Mouse (Mus musculus): Measurements from ENCODE around the gene Acad9. TPM values are rescaled to one million over a fixed set of nuclear protein-coding genes. Genes with fewer than 3 reads are reported as not detected.

Gene Acad9
- polyA plus RNA-seq, 1 experiment from 2014 or later: 85.4 TPM

GRCm38 (mm10) chr3:36060096-36060850 is 5.5 kb upstream of the Acad9 start:
- H3K4me1 ChIP-seq (ENCODE audit: control insufficient read depth, insufficient read depth, low read length): no peaks in the 10 kb centered on the region
- H3K27ac ChIP-seq (ENCODE audit: low read depth, low read length): no peak overlapping the region
- 33% methylated on average over 8 of the region's 8 CpGs for WGBS
- H3K4me3 ChIP-seq (ENCODE audit: low read length): no peak overlapping the region
- H3K9ac ChIP-seq (ENCODE audit: low read depth, low read length): no peak overlapping the region
- peak; percentile 39; the same call in 1 of the 2 replicates for ATAC-seq (ENCODE audit: low FRiP score, low TSS enrichment)
- H3K4me2 ChIP-seq (replicated peaks; ENCODE audit: low read depth, low read length): no peak overlapping the region
- H3K36me3 ChIP-seq (ENCODE audit: control insufficient read depth, insufficient read depth, low read length): no peaks in the 10 kb centered on the region
- peaks cover 3% of the 10 kb centered on the region; the same call in 1 of the 2 replicates for H3K27me3 ChIP-seq (ENCODE audit: control insufficient read depth, insufficient read depth, low read length)
- no peaks in the 10 kb centered on the region for H3K9me3 ChIP-seq (ENCODE audit: control insufficient read depth, low read length)

- no peak overlapping the region for H3K9ac ChIP-seq (ENCODE audit: low read depth, low read length)
- no peak overlapping the region for H3K4me3 ChIP-seq (ENCODE audit: low read length)
- H3K36me3 ChIP-seq (ENCODE audit: control insufficient read depth, insufficient read depth, low read length): no peaks in the 10 kb centered on the region; the same call in 1 of the 2 replicates
- no peaks in the 10 kb centered on the region for H3K9me3 ChIP-seq (ENCODE audit: control insufficient read depth, low read length)
- peaks cover 3% of the 10 kb centered on the region; the same call in 1 of the 2 replicates for H3K27me3 ChIP-seq (ENCODE audit: control insufficient read depth, insufficient read depth, low read length)
- H3K4me1 ChIP-seq (ENCODE audit: control insufficient read depth, insufficient read depth, low read length): peaks cover 9% of the 10 kb centered on the region; the same call in 1 of the 2 replicates
- no peak overlapping the region for H3K4me2 ChIP-seq (replicated peaks; ENCODE audit: low read depth, low read length)
- H3K27ac ChIP-seq (ENCODE audit: low read depth, low read length): no peak overlapping the region
- ATAC-seq (ENCODE audit: low FRiP score, low TSS enrichment): no peak
- 90% methylated on average over 1 of the region's 1 CpGs for WGBS
Measured at GRCm38 (mm10) chr3:36064592-36065061, 1.2 kb upstream of the Acad9 start.

GRCm38 (mm10) chr3:36065166-36065565 is 613 bp upstream of the Acad9 start:
- H3K4me2 ChIP-seq (replicated peaks; ENCODE audit: low read depth, low read length): peak overlapping the region; percentile 54

GRCm38 (mm10) chr3:36067731-36068130 is 2.0 kb downstream of the Acad9 start:
- H3K9me3 ChIP-seq (ENCODE audit: control insufficient read depth, low read length): no peaks in the 10 kb centered on the region
- H3K36me3 ChIP-seq (ENCODE audit: control insufficient read depth, insufficient read depth, low read length): peaks cover 16% of the 10 kb centered on the region; the same call in 1 of the 2 replicates
- 92% methylated on average over 6 of the region's 6 CpGs for WGBS
- peaks cover 9% of the 10 kb centered on the region; the same call in 1 of the 2 replicates for H3K4me1 ChIP-seq (ENCODE audit: control insufficient read depth, insufficient read depth, low read length)
- ATAC-seq (ENCODE audit: low FRiP score, low TSS enrichment): no peak
- H3K4me3 ChIP-seq (ENCODE audit: low read length): no peak overlapping the region
- no peak overlapping the region for H3K27ac ChIP-seq (ENCODE audit: low read depth, low read length)
- H3K4me2 ChIP-seq (replicated peaks; ENCODE audit: low read depth, low read length): no peak overlapping the region
- no peak overlapping the region for H3K9ac ChIP-seq (ENCODE audit: low read depth, low read length)
- H3K27me3 ChIP-seq (ENCODE audit: control insufficient read depth, insufficient read depth, low read length): no peaks in the 10 kb centered on the region; the same call in 1 of the 2 replicates

More at GRCm38 (mm10) chr3:36065166-36065565, 613 bp upstream of the Acad9 start:
- peaks cover 3% of the 10 kb centered on the region; the same call in 1 of the 2 replicates for H3K36me3 ChIP-seq (ENCODE audit: control insufficient read depth, insufficient read depth, low read length)
- H3K4me3 ChIP-seq (ENCODE audit: low read length): peak overlapping the region; percentile 73
- H3K9ac ChIP-seq (ENCODE audit: low read depth, low read length): no peak overlapping the region
- 96% methylated on average over 2 of the region's 2 CpGs for WGBS
- peaks cover 9% of the 10 kb centered on the region; the same call in 1 of the 2 replicates for H3K4me1 ChIP-seq (ENCODE audit: control insufficient read depth, insufficient read depth, low read length)
- no peak overlapping the region for H3K27ac ChIP-seq (ENCODE audit: low read depth, low read length)
- H3K9me3 ChIP-seq (ENCODE audit: control insufficient read depth, low read length): no peaks in the 10 kb centered on the region
- ATAC-seq (ENCODE audit: low FRiP score, low TSS enrichment): no peak
- H3K27me3 ChIP-seq (ENCODE audit: control insufficient read depth, insufficient read depth, low read length): peaks cover 3% of the 10 kb centered on the region; the same call in 1 of the 2 replicates

- no peak overlapping the region for H3K4me3 ChIP-seq (ENCODE audit: low read length)
- peaks cover 33% of the 10 kb centered on the region for H3K36me3 ChIP-seq (ENCODE audit: control insufficient read depth, insufficient read depth, low read length)
- no peak overlapping the region for H3K9ac ChIP-seq (ENCODE audit: low read depth, low read length)
- no peaks in the 10 kb centered on the region for H3K9me3 ChIP-seq (ENCODE audit: control insufficient read depth, low read length)
- 97% methylated on average over 4 of the region's 4 CpGs for WGBS
- no peak overlapping the region for H3K4me2 ChIP-seq (replicated peaks; ENCODE audit: low read depth, low read length)
- H3K27me3 ChIP-seq (ENCODE audit: control insufficient read depth, insufficient read depth, low read length): no peaks in the 10 kb centered on the region
- H3K27ac ChIP-seq (ENCODE audit: low read depth, low read length): no peak overlapping the region
- peaks cover 9% of the 10 kb centered on the region; the same call in 1 of the 2 replicates for H3K4me1 ChIP-seq (ENCODE audit: control insufficient read depth, insufficient read depth, low read length)
- no peak for ATAC-seq (ENCODE audit: low FRiP score, low TSS enrichment)
Measured at GRCm38 (mm10) chr3:36070436-36070835, 4.7 kb downstream of the Acad9 start.

GRCm38 (mm10) chr3:36071047-36071446 is 5.3 kb downstream of the Acad9 start:
- Histone ChIP-seq H3K36me3 (ENCODE audit: control insufficient read depth, insufficient read depth, low read length) (peaks cover 39% of the 10 kb centered on the region), H3K4me2 (replicated peaks; ENCODE audit: low read depth, low read length) (no peak overlapping the region), H3K4me1 (ENCODE audit: control insufficient read depth, insufficient read depth, low read length) (peaks cover 9% of the 10 kb centered on the region; the same call in 1 of the 2 replicates), H3K27ac (ENCODE audit: low read depth, low read length) (no peak overlapping the region), H3K4me3 (ENCODE audit: low read length) (no peak overlapping the region), H3K27me3 (ENCODE audit: control insufficient read depth, insufficient read depth, low read length) (no peaks in the 10 kb centered on the region), H3K9me3 (ENCODE audit: control insufficient read depth, low read length) (no peaks in the 10 kb centered on the region), H3K9ac (ENCODE audit: low read depth, low read length) (no peak overlapping the region)
- no peak for ATAC-seq (ENCODE audit: low FRiP score, low TSS enrichment)
- 96% methylated on average over 5 of the region's 5 CpGs for WGBS

GRCm38 (mm10) chr3:36074231-36074630 is 8.5 kb downstream of the Acad9 start:
- WGBS: 95% methylated on average over 6 of the region's 6 CpGs

GRCm38 (mm10) chr3:36075466-36075865 is 9.7 kb downstream of the Acad9 start:
- Histone ChIP-seq H3K4me3 (ENCODE audit: low read length) (no peak overlapping the region), H3K4me1 (ENCODE audit: control insufficient read depth, insufficient read depth, low read length) (no peaks in the 10 kb centered on the region), H3K9ac (ENCODE audit: low read depth, low read length) (no peak overlapping the region), H3K27me3 (ENCODE audit: control insufficient read depth, insufficient read depth, low read length) (no peaks in the 10 kb centered on the region), H3K36me3 (ENCODE audit: control insufficient read depth, insufficient read depth, low read length) (peaks cover 76% of the 10 kb centered on the region), H3K9me3 (ENCODE audit: control insufficient read depth, low read length) (no peaks in the 10 kb centered on the region), H3K4me2 (replicated peaks; ENCODE audit: low read depth, low read length) (no peak overlapping the region), H3K27ac (ENCODE audit: low read depth, low read length) (no peak overlapping the region)
- 95% methylated on average over 6 of the region's 6 CpGs for WGBS
- no peak for ATAC-seq (ENCODE audit: low FRiP score, low TSS enrichment)

More at GRCm38 (mm10) chr3:36074231-36074630, 8.5 kb downstream of the Acad9 start:
- Histone ChIP-seq H3K27ac (ENCODE audit: low read depth, low read length) (no peak overlapping the region), H3K4me2 (replicated peaks; ENCODE audit: low read depth, low read length) (no peak overlapping the region), H3K9me3 (ENCODE audit: control insufficient read depth, low read length) (no peaks in the 10 kb centered on the region), H3K36me3 (ENCODE audit: control insufficient read depth, insufficient read depth, low read length) (peaks cover 70% of the 10 kb centered on the region), H3K9ac (ENCODE audit: low read depth, low read length) (no peak overlapping the region), H3K27me3 (ENCODE audit: control insufficient read depth, insufficient read depth, low read length) (no peaks in the 10 kb centered on the region), H3K4me3 (ENCODE audit: low read length) (no peak overlapping the region), H3K4me1 (ENCODE audit: control insufficient read depth, insufficient read depth, low read length) (no peaks in the 10 kb centered on the region)
- ATAC-seq (ENCODE audit: low FRiP score, low TSS enrichment): no peak

GRCm38 (mm10) chr3:36077386-36077785 is 11.6 kb downstream of the Acad9 start:
- Histone ChIP-seq H3K9ac (ENCODE audit: low read depth, low read length) (no peak overlapping the region), H3K9me3 (ENCODE audit: control insufficient read depth, low read length) (no peaks in the 10 kb centered on the region), H3K4me2 (replicated peaks; ENCODE audit: low read depth, low read length) (no peak overlapping the region), H3K4me1 (ENCODE audit: control insufficient read depth, insufficient read depth, low read length) (no peaks in the 10 kb centered on the region), H3K4me3 (ENCODE audit: low read length) (no peak overlapping the region), H3K36me3 (ENCODE audit: control insufficient read depth, insufficient read depth, low read length) (peaks cover 80% of the 10 kb centered on the region), H3K27ac (ENCODE audit: low read depth, low read length) (no peak overlapping the region), H3K27me3 (ENCODE audit: control insufficient read depth, insufficient read depth, low read length) (no peaks in the 10 kb centered on the region)
- 90% methylated on average over 3 of the region's 3 CpGs for WGBS
- no peak for ATAC-seq (ENCODE audit: low FRiP score, low TSS enrichment)

Measured in kidney, embryonic 14.5 days (tissue).